Mouse (Mus musculus) kidney, adult 2 months (tissue): Measurements from ENCODE around the gene Wdr62.

Source experiments
- CTCF ChIP-seq: fragments of 200-500 bp; conservative IDR thresholded peaks from 2 replicates; pipeline ENCODE4 v1.5.1; 2011; ENCODE audit warnings: low read depth, mild to moderate bottlenecking, control low read depth, low read length, moderate library complexity, mixed read lengths; ENCODE audit not compliant: insufficient read depth, insufficient read length
- POLR2A ChIP-seq: fragments of 200-500 bp; IDR thresholded peaks from one replicate; pipeline ENCODE4 v1.6.1; 2011; ENCODE audit warnings: low read depth, low read length, control low read depth

- TF ChIP-seq POLR2A, result no peak
- TF ChIP-seq CTCF, result no peak
These were observed 48.9 kb downstream of the Wdr62 start for GRCm38 (mm10) chr7:30231328-30231668.
